Mouse (Mus musculus) stomach, postnatal 0 days (tissue): ENCODE results near the gene Olfr104-ps.

ENCODE experiments used
- CTCF ChIP-seq: IDR thresholded peaks from 2 replicates; pipeline ENCODE4 v1.5.1; 2016; ENCODE audit warnings: antibody characterized with exemption, low read depth, mild to moderate bottlenecking, moderate library complexity
- EP300 ChIP-seq: optimal IDR thresholded peaks from 2 replicates; pipeline ENCODE3; 2016; ENCODE audit warnings: antibody characterized with exemption

- TF ChIP-seq EP300 (no peak), CTCF (no peak)
Measured at GRCm38 (mm10) chr17:37398926-37399325, 39.5 kb downstream of the Olfr104-ps start, which contains the start of gene Olfr107.
